Mouse (Mus musculus) ovary, adult 18-20 months (tissue): ENCODE measurements around the gene Zfp493.
A peak's percentile ranks its signal among the peaks of the same experiment; 100 is the strongest.
"Not testable (repeated sequence)": the region's sequence is repeated elsewhere in the genome, so short reads cannot be mapped to it uniquely, and the experiment has no call there.

Source experiments
- DNase-seq: peaks from one replicate; pipeline ENCODE4 v3.0.0; 2022; ENCODE audit warnings: low spot score, mixed read lengths

Zfp493 gene

GRCm38 (mm10) chr13:67779265-67780221, at the start of gene Zfp493:
Gene Zfp493 (plus strand): TSS chr13:67779693.
- peak; percentile 36 for DNase-seq

- DNase-seq, result not testable (repeated sequence)
These were observed 45.1 kb upstream of the Zfp493 start for GRCm38 (mm10) chr13:67734391-67734790.

GRCm38 (mm10) chr13:67742941-67743340, 36.6 kb upstream of the Zfp493 start:
- DNase-seq, result no peak

GRCm38 (mm10) chr13:67743896-67744295, 35.6 kb upstream of the Zfp493 start:
- no peak for DNase-seq

- peak; percentile 49 for DNase-seq
These were observed 24.9 kb upstream of the Zfp493 start, which contains the start of gene Zfp85 for GRCm38 (mm10) chr13:67754333-67755306. Gene Zfp85 (minus strand): TSS chr13:67755228.

GRCm38 (mm10) chr13:67755761-67756160, 23.7 kb upstream of the Zfp493 start:
- no peak for DNase-seq

GRCm38 (mm10) chr13:67759966-67760365, 19.5 kb upstream of the Zfp493 start:
- DNase-seq, result no peak

GRCm38 (mm10) chr13:67763031-67763768, 16.3 kb upstream of the Zfp493 start:
- DNase-seq, result no peak

- DNase-seq, result no peak
These were observed 12.5 kb downstream of the Zfp493 start for GRCm38 (mm10) chr13:67791921-67792455.

GRCm38 (mm10) chr13:67798618-67799017, 19.1 kb downstream of the Zfp493 start:
- DNase-seq, result no peak

- not testable (repeated sequence) for DNase-seq
These were observed 19.7 kb downstream of the Zfp493 start for GRCm38 (mm10) chr13:67799151-67799550.

- DNase-seq, result no peak
These were observed 32.2 kb downstream of the Zfp493 start for GRCm38 (mm10) chr13:67811651-67812210.

- DNase-seq, result no peak
These were observed 33.6 kb downstream of the Zfp493 start for GRCm38 (mm10) chr13:67812961-67813709.

GRCm38 (mm10) chr13:67813710-67814660, 34.5 kb downstream of the Zfp493 start, which contains the start of gene Zfp273:
Gene Zfp273 (plus strand): TSS chr13:67813740.
- peak; percentile 66 for DNase-seq

GRCm38 (mm10) chr13:67818636-67819035, 39.1 kb downstream of the Zfp493 start:
- no peak for DNase-seq

GRCm38 (mm10) chr13:67830911-67831336, 51.4 kb downstream of the Zfp493 start, which contains the start of gene Gm10037:
Gene Gm10037 (plus strand): TSS chr13:67831106.
- peak; percentile 7 for DNase-seq

- not testable (repeated sequence) for DNase-seq
These were observed 53.6 kb downstream of the Zfp493 start for GRCm38 (mm10) chr13:67833137-67833536.
